In genomic region chr11:87629859-87630258, GRCm38 (mm10) we compare ENCODE assay signal across 8 mouse cellular contexts. TPM values are rescaled to one million over a fixed set of nuclear protein-coding genes. Genes with fewer than 3 reads are reported as not detected.
A peak's percentile ranks its signal among the peaks of the same experiment; 100 is the strongest.
DNase-seq lines count a peak whose midpoint lies in the region; ATAC-seq and TF ChIP-seq lines count a peak whose summit lies in the region.

No protein-coding gene starts in this region.

- H3K4me1 ChIP-seq in forebrain, postnatal 0 days (ENCODE audit: insufficient read depth) = no peaks in the 10 kb centered on the region
- no peaks in the 10 kb centered on the region for H3K4me1 ChIP-seq in forebrain, embryonic 15.5 days
- H3K4me1 ChIP-seq in liver, postnatal 0 days (ENCODE audit: insufficient read depth) = no peaks in the 10 kb centered on the region

- no peak for TF ChIP-seq EP300 in liver, postnatal 0 days (IDR thresholded peaks at IDR 0.05; ENCODE audit: low read depth)

- 33% methylated on average over 10 of the region's 10 CpGs for WGBS in forebrain, postnatal 0 days
- 41% methylated on average over 10 of the region's 10 CpGs for WGBS in forebrain, embryonic 15.5 days
- 19% methylated on average over 10 of the region's 10 CpGs for WGBS in liver, postnatal 0 days (ENCODE audit: insufficient replicate concordance)

- ATAC-seq in forebrain, postnatal 0 days = no peak; the same call in 1 of the 2 replicates
- no peak for ATAC-seq in forebrain, embryonic 15.5 days (replicated peaks)
- ATAC-seq in liver, postnatal 0 days = no peak

- no peak overlapping the region for H3K4me2 ChIP-seq in forebrain, postnatal 0 days (ENCODE audit: low read depth)
- no peak overlapping the region for H3K4me2 ChIP-seq in forebrain, embryonic 15.5 days (replicated peaks)
- no peak overlapping the region for H3K4me2 ChIP-seq in liver, postnatal 0 days (ENCODE audit: low read depth, low read length)

- H3K9ac ChIP-seq in forebrain, postnatal 0 days = no peak overlapping the region
- H3K9ac ChIP-seq in forebrain, embryonic 15.5 days (replicated peaks) = no peak overlapping the region
- no peak overlapping the region for H3K9ac ChIP-seq in liver, postnatal 0 days (replicated peaks)

- peak; percentile 40 for DNase-seq in forebrain, postnatal 0 days
- peak; percentile 41 for DNase-seq in 416B (ENCODE audit: low read depth)
- DNase-seq in ZHBTc4 (ENCODE audit: low read depth, low spot score) = peak; percentile 79
- DNase-seq in heart, postnatal 10 days = peak; percentile 44 to 59
- peak; percentile 56 for DNase-seq in liver, postnatal 0 days
- DNase-seq in spleen, adult 12 weeks (ENCODE audit: low spot score) = peak; percentile 15
- DNase-seq in gastrocnemius, postnatal 36 days = no peak

- TF ChIP-seq CTCF in forebrain, postnatal 0 days (IDR thresholded peaks at IDR 0.05; ENCODE audit: low read depth) = peak; percentile 72
- TF ChIP-seq CTCF in liver, postnatal 0 days (IDR thresholded peaks at IDR 0.05; ENCODE audit: low read depth) = peak; percentile 79

- H3K27me3 ChIP-seq in forebrain, postnatal 0 days (ENCODE audit: insufficient read depth, low read length) = no peaks in the 10 kb centered on the region
- no peaks in the 10 kb centered on the region for H3K27me3 ChIP-seq in forebrain, embryonic 15.5 days
- H3K27me3 ChIP-seq in liver, postnatal 0 days (ENCODE audit: insufficient read depth, low read length) = no peaks in the 10 kb centered on the region

- H3K4me3 ChIP-seq in forebrain, postnatal 0 days (ENCODE audit: low read depth, low read length) = no peak overlapping the region
- H3K4me3 ChIP-seq in forebrain, embryonic 15.5 days = no peak overlapping the region
- H3K4me3 ChIP-seq in liver, postnatal 0 days (ENCODE audit: low read depth, low read length) = no peak overlapping the region

- intact Hi-C loops in heart, postnatal 10 days (cut with DNase I) = no loop called here
- intact Hi-C loops in gastrocnemius, postnatal 36 days (cut with DNase I) = no loop called here

- H3K36me3 ChIP-seq in forebrain, postnatal 0 days (ENCODE audit: insufficient read depth) = peaks cover 16% of the 10 kb centered on the region; the same call in 1 of the 2 replicates
- peaks cover 6% of the 10 kb centered on the region; the same call in 1 of the 2 replicates for H3K36me3 ChIP-seq in forebrain, embryonic 15.5 days
- 0 out of 2 replicates have a peak, but pooled peaks cover 3% of the 10 kb centered on the region for H3K36me3 ChIP-seq in liver, postnatal 0 days (replicated peaks; ENCODE audit: insufficient read depth, low read length)

- no peaks in the 10 kb centered on the region for H3K9me3 ChIP-seq in forebrain, postnatal 0 days (ENCODE audit: low read length)
- H3K9me3 ChIP-seq in forebrain, embryonic 15.5 days = no peaks in the 10 kb centered on the region
- no peaks in the 10 kb centered on the region for H3K9me3 ChIP-seq in liver, postnatal 0 days (ENCODE audit: low read length)

- no peak overlapping the region for H3K27ac ChIP-seq in forebrain, postnatal 0 days (ENCODE audit: low read depth, low read length)
- no peak overlapping the region for H3K27ac ChIP-seq in forebrain, embryonic 15.5 days (replicated peaks)
- no peak overlapping the region for H3K27ac ChIP-seq in liver, postnatal 0 days (ENCODE audit: low read depth)

RNA-seq across cellular contexts. Expression of gene Hsf5, which starts 12.9 kb away (rescaled TPM):
- total RNA-seq in forebrain, postnatal 0 days (2014; rRNA removed) = 0.23 and 0.48 TPM in 2 replicates
- 0.08 and 0.16 TPM in 2 replicates for polyA plus RNA-seq in forebrain, postnatal 0 days (2015; fragmentation: Nextera tagmentation; extraction: Ambion mirVana)
- 0.48 and 0.55 TPM in 2 replicates for polyA plus RNA-seq in forebrain, embryonic 15.5 days (2015; fragmentation: Nextera tagmentation; extraction: Ambion mirVana)
- under 1 TPM; 0.05 to 0.14 TPM for total RNA-seq in heart, postnatal 10 days (2021)
- polyA plus RNA-seq in liver, postnatal 0 days (2015; fragmentation: Nextera tagmentation; extraction: Ambion mirVana) = 0.04 TPM in 1 of 2 replicates, not detected in the other
- not detected for total RNA-seq in gastrocnemius, postnatal 36 days (2021)

RNA-seq across cellular contexts. Expression of gene Rnf43, which starts 32.7 kb away (rescaled TPM):
- total RNA-seq in forebrain, postnatal 0 days (2014; rRNA removed) = 1.0 and 1.8 TPM in 2 replicates
- polyA plus RNA-seq in forebrain, postnatal 0 days (2015; fragmentation: Nextera tagmentation; extraction: Ambion mirVana) = 0.79 and 0.84 TPM in 2 replicates
- 0.66 and 0.92 TPM in 2 replicates for polyA plus RNA-seq in forebrain, embryonic 15.5 days (2015; fragmentation: Nextera tagmentation; extraction: Ambion mirVana)
- total RNA-seq in heart, postnatal 10 days (2021) = under 1 TPM; 0.34 to 0.40 TPM
- 4.2 and 5.8 TPM in 2 replicates for polyA plus RNA-seq in liver, postnatal 0 days (2015; fragmentation: Nextera tagmentation; extraction: Ambion mirVana)
- under 1 TPM; 0.15 to 0.38 TPM for total RNA-seq in gastrocnemius, postnatal 36 days (2021)

RNA-seq across cellular contexts. Expression of gene Mtmr4, which starts 37.9 kb away (rescaled TPM):
- total RNA-seq in forebrain, postnatal 0 days (2014; rRNA removed) = 85.6 and 86.3 TPM in 2 replicates
- 28.7 and 32.7 TPM in 2 replicates for polyA plus RNA-seq in forebrain, postnatal 0 days (2015; fragmentation: Nextera tagmentation; extraction: Ambion mirVana)
- 62.4 and 62.7 TPM in 2 replicates for polyA plus RNA-seq in forebrain, embryonic 15.5 days (2015; fragmentation: Nextera tagmentation; extraction: Ambion mirVana)
- total RNA-seq in heart, postnatal 10 days (2021) = 10 to 100 TPM; 14.5 to 15.1 TPM
- 4.8 and 5.6 TPM in 2 replicates for polyA plus RNA-seq in liver, postnatal 0 days (2015; fragmentation: Nextera tagmentation; extraction: Ambion mirVana)
- total RNA-seq in gastrocnemius, postnatal 36 days (2021) = 10 to 100 TPM in 1 of 2 experiments, 1 to 10 TPM in 1; 8.9 to 13.4 TPM

Comparison
In these comparisons a context has a peak if more than half of its experiments do, and no peak if none do; other contexts are left out.
1. DNase-seq: peak in forebrain, postnatal 0 days (single experiment), 416B (single experiment), ZHBTc4 (single experiment), heart, postnatal 10 days (2 of 2), liver, postnatal 0 days (single experiment) and spleen, adult 12 weeks (single experiment); none in gastrocnemius, postnatal 36 days (0 of 2).